Mouse (Mus musculus) heart, embryonic 14.5 days (tissue): ENCODE results near the gene Txndc8. TPM values are rescaled to one million over a fixed set of nuclear protein-coding genes. Genes with fewer than 3 reads are reported as not detected.
A peak's percentile ranks its signal among the peaks of the same experiment; 100 is the strongest.

Experiments
- ATAC-seq: fragments of 200-750 bp; cut with Nextera tagmentation; 2 replicates; pipeline ENCODE4 v1.8.0; 2017; ENCODE audit warnings: low read depth, moderate TSS enrichment; ENCODE audit not compliant: insufficient number of reproducible peaks, insufficient read depth, low FRiP score
- H3K27ac ChIP-seq, 2 experiments: fragments of 200-500 bp in 1 of 2; fragments of 300-500 bp in 1 of 2; sonication (generic) in 1 of 2; replicated peaks in 1 of 2; 2 replicates each; pipeline ENCODE4 v1.5.1; 2012 to 2014; ENCODE audit warnings: low read depth in 2 of 2, low read length in 2 of 2, control low read depth in 1 of 2, mild to moderate bottlenecking in 1 of 2, mixed read lengths in 1 of 2; ENCODE audit not compliant: control insufficient read depth in 1 of 2, insufficient read depth in 1 of 2
- H3K27me3 ChIP-seq: fragments of 300-500 bp; sonication (generic); 2 replicates; pipeline ENCODE4 v1.6.1; 2014; ENCODE audit warnings: mild to moderate bottlenecking, low read length, control low read depth; ENCODE audit not compliant: control insufficient read depth, insufficient read depth
- H3K36me3 ChIP-seq: fragments of 300-500 bp; sonication (generic); 2 replicates; pipeline ENCODE4 v1.6.1; 2014; ENCODE audit warnings: mild to moderate bottlenecking, control low read depth, low read length, mixed read lengths; ENCODE audit not compliant: control insufficient read depth, insufficient read depth
- H3K4me1 ChIP-seq, 2 experiments: fragments of 200-500 bp in 1 of 2; fragments of 300-500 bp in 1 of 2; sonication (generic) in 1 of 2; 2 replicates each; pipeline ENCODE4 v1.6.1; 2012 to 2014; ENCODE audit warnings: low read length in 2 of 2, control low read depth in 1 of 2, mixed read lengths in 1 of 2; ENCODE audit not compliant: control insufficient read depth in 2 of 2, insufficient read depth in 2 of 2
- H3K4me2 ChIP-seq: fragments of 300-500 bp; sonication (generic); 2 replicates; pipeline ENCODE4 v1.6.1; 2014; ENCODE audit warnings: mild to moderate bottlenecking, low read length
- H3K4me3 ChIP-seq, 2 experiments: fragments of 200-500 bp in 1 of 2; fragments of 300-500 bp in 1 of 2; sonication (generic) in 1 of 2; 2 replicates each; pipeline ENCODE4 v1.5.1; 2012 to 2014; ENCODE audit warnings: low read length in 2 of 2, mild to moderate bottlenecking in 2 of 2, control low read depth in 1 of 2, low read depth in 1 of 2, moderate library complexity in 1 of 2; ENCODE audit not compliant: control insufficient read depth in 1 of 2, insufficient read depth in 1 of 2
- H3K9ac ChIP-seq: fragments of 300-500 bp; sonication (generic); 2 replicates; pipeline ENCODE4 v1.6.1; 2014; ENCODE audit warnings: mild to moderate bottlenecking, low read length
- H3K9me3 ChIP-seq: fragments of 300-500 bp; sonication (generic); 2 replicates; pipeline ENCODE4 v1.6.1; 2016; ENCODE audit warnings: low read length, control low read depth; ENCODE audit not compliant: control insufficient read depth
- WGBS: fragments of 180-500 bp; shearing (Covaris S2); extraction: QIAGEN DNeasy Blood & Tissue Kit; methylation state at CpG from one replicate; pipeline ENCODE4 v1.1.7; 2014; 5-methylcytosine and 5-hydroxymethylcytosine counted together
- polyA plus RNA-seq: library from polyadenylated mRNA; unstranded; fragments of >200 nt; fragmentation: Nextera tagmentation; extraction: Ambion mirVana; gene quantifications from 2 replicates; pipeline ENCODE4 v1.2.1, GENCODE M21; 2014

Txndc8 gene
- polyA plus RNA-seq, 1 experiment from 2014 or later = not detected

- ATAC-seq = no peak
- Histone ChIP-seq H3K27ac (no peak overlapping the region), H3K4me3 (no peak overlapping the region), H3K9me3 (no peaks in the 10 kb centered on the region), H3K27me3 (no peaks in the 10 kb centered on the region), H3K4me1 (no peaks in the 10 kb centered on the region), H3K9ac (no peak overlapping the region), H3K4me2 (no peak overlapping the region), H3K36me3 (no peaks in the 10 kb centered on the region)
These were observed 38.6 kb downstream of the Txndc8 start for GRCm38 (mm10) chr4:57970285-57970684.

- no peak for ATAC-seq
- H3K4me2 ChIP-seq = no peak overlapping the region
- no peaks in the 10 kb centered on the region for H3K36me3 ChIP-seq
- no peak overlapping the region for H3K27ac ChIP-seq
- H3K27me3 ChIP-seq = no peaks in the 10 kb centered on the region
- WGBS = 53% methylated on average over 3 of the region's 3 CpGs
- no peaks in the 10 kb centered on the region for H3K4me1 ChIP-seq
- no peak overlapping the region for H3K9ac ChIP-seq
- no peaks in the 10 kb centered on the region for H3K9me3 ChIP-seq
- H3K4me3 ChIP-seq = no peak overlapping the region
These were observed 41.7 kb downstream of the Txndc8 start for GRCm38 (mm10) chr4:57967195-57967594.

- ATAC-seq = no peak
- WGBS = 93% methylated on average over 4 of the region's 4 CpGs
- no peaks in the 10 kb centered on the region for H3K9me3 ChIP-seq
These were observed 43.4 kb downstream of the Txndc8 start for GRCm38 (mm10) chr4:57965516-57965915.

GRCm38 (mm10) chr4:57964143-57964542, 44.8 kb downstream of the Txndc8 start:
- H3K4me1 ChIP-seq = no peaks in the 10 kb centered on the region
- H3K4me3 ChIP-seq = no peak overlapping the region
- ATAC-seq = no peak
- no peak overlapping the region for H3K9ac ChIP-seq
- H3K27me3 ChIP-seq = no peaks in the 10 kb centered on the region
- no peaks in the 10 kb centered on the region for H3K9me3 ChIP-seq
- H3K36me3 ChIP-seq = no peaks in the 10 kb centered on the region
- H3K27ac ChIP-seq = no peak overlapping the region
- 48% methylated on average over 1 of the region's 1 CpGs for WGBS
- no peak overlapping the region for H3K4me2 ChIP-seq

More at GRCm38 (mm10) chr4:57965516-57965915, 43.4 kb downstream of the Txndc8 start:
- Histone ChIP-seq H3K4me3 (no peak overlapping the region), H3K36me3 (no peaks in the 10 kb centered on the region), H3K27ac (no peak overlapping the region), H3K4me2 (no peak overlapping the region), H3K4me1 (no peaks in the 10 kb centered on the region), H3K27me3 (no peaks in the 10 kb centered on the region), H3K9ac (no peak overlapping the region)

- 85% methylated on average over 8 of the region's 8 CpGs for WGBS
- Histone ChIP-seq H3K27me3 (no peaks in the 10 kb centered on the region), H3K4me2 (no peak overlapping the region)
These were observed 49.9 kb downstream of the Txndc8 start for GRCm38 (mm10) chr4:57959056-57959455.

GRCm38 (mm10) chr4:57958098-57958497, 50.8 kb downstream of the Txndc8 start:
- WGBS = 78% methylated on average over 9 of the region's 9 CpGs
- Histone ChIP-seq H3K27ac (no peak overlapping the region), H3K4me3 (no peak overlapping the region), H3K4me2 (no peak overlapping the region), H3K27me3 (no peaks in the 10 kb centered on the region), H3K4me1 (peaks cover 13 to 15% of the 10 kb centered on the region in 2 experiments), H3K36me3 (no peaks in the 10 kb centered on the region), H3K9ac (no peak overlapping the region), H3K9me3 (no peaks in the 10 kb centered on the region)
- no peak for ATAC-seq

More at GRCm38 (mm10) chr4:57959056-57959455, 49.9 kb downstream of the Txndc8 start:
- Histone ChIP-seq H3K36me3 (no peaks in the 10 kb centered on the region), H3K27ac (no peak overlapping the region), H3K4me1 (peaks cover 13 to 15% of the 10 kb centered on the region in 2 experiments), H3K9me3 (no peaks in the 10 kb centered on the region), H3K4me3 (no peak overlapping the region), H3K9ac (no peak overlapping the region)
- ATAC-seq = no peak

- ATAC-seq = no peak
- H3K4me2 ChIP-seq = peak overlapping the region; percentile 71
- H3K4me1 ChIP-seq = peaks cover 13 to 15% of the 10 kb centered on the region in 2 experiments
- peak overlapping the region; percentile 93 to 99 for H3K27ac ChIP-seq
- H3K9ac ChIP-seq = peak overlapping the region; percentile 70; the same call in 1 of the 2 replicates
- H3K27me3 ChIP-seq = no peaks in the 10 kb centered on the region
- 43% methylated on average over 11 of the region's 11 CpGs for WGBS
- H3K4me3 ChIP-seq = peak overlapping the region; percentile 52 to 87; a peak in 3 of 4 replicates
- no peaks in the 10 kb centered on the region for H3K9me3 ChIP-seq
- H3K36me3 ChIP-seq = no peaks in the 10 kb centered on the region
These were observed 51.5 kb downstream of the Txndc8 start for GRCm38 (mm10) chr4:57957200-57958085.
